ENCODE assay signal across 23 mouse cellular contexts in the genomic region with DNA sequence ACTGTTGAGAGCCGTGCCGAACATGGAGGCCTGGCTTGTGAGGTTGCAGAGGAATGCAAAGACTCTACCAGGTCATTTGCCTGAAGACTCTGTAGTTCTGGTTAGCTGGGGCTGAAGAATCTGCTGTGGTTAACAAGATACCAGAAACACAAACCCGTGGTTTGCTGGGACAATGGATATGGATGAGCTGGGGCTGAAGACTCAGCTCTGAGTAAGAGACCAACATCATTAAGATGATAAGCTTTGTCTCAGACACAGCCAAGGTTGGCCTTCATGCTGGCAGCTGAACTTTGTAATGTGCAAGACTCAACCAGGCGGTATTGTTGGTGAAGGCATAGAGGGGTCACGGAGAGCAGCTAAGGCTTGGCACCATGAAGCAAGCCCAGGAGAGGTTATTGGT. TPM values are rescaled to one million over a fixed set of nuclear protein-coding genes. Genes with fewer than 3 reads are reported as not detected.
"Had no signal": no experiment of that assay in that cellular context is flagged by ENCODE, and none has a peak within 500 bp of the region (broad histone marks: within the 10 kb centered on the region; RNA-seq: fewer than 3 reads in every experiment).

No protein-coding gene starts in this region.

- H3K4me1 ChIP-seq: heart, embryonic 15.5 days; hindbrain, embryonic 13.5 days; intestine, embryonic 15.5 days; liver, embryonic 13.5 days; liver, embryonic 15.5 days had no signal

- DNase-seq: gastrocnemius, postnatal 14 days; gastrocnemius, postnatal 36 days; heart, adult 18-20 months; heart, postnatal 14 days; heart, postnatal 36 days; kidney, adult 18-20 months; kidney, adult 8-10 months; kidney, postnatal 10 days; kidney, postnatal 25 days; left cerebral cortex, postnatal 4 days; liver; liver, embryonic 13.5 days had no signal

- H3K36me3 ChIP-seq: heart, embryonic 10.5 days; heart, embryonic 13.5 days; heart, embryonic 15.5 days; hindbrain, embryonic 13.5 days; intestine, embryonic 15.5 days; limb, embryonic 12.5 days; liver, embryonic 13.5 days; liver, embryonic 15.5 days had no signal

- H3K9me3 ChIP-seq: heart, embryonic 10.5 days; heart, embryonic 13.5 days; heart, embryonic 15.5 days; hindbrain, embryonic 13.5 days; intestine, embryonic 15.5 days; limb, embryonic 12.5 days; liver, embryonic 13.5 days; liver, embryonic 15.5 days had no signal

- H3K4me2 ChIP-seq: heart, embryonic 13.5 days; heart, embryonic 15.5 days; hindbrain, embryonic 13.5 days; intestine, embryonic 15.5 days; limb, embryonic 12.5 days; liver, embryonic 11.5 days; liver, embryonic 13.5 days; liver, embryonic 15.5 days had no signal

- H3K9ac ChIP-seq: heart, embryonic 13.5 days; heart, embryonic 15.5 days; hindbrain, embryonic 13.5 days; intestine, embryonic 15.5 days; limb, embryonic 12.5 days; liver, embryonic 13.5 days; liver, embryonic 15.5 days had no signal

- ATAC-seq: inflammation-experienced regulatory T-cells, adult 6 months; intestine, embryonic 15.5 days; intestine, postnatal 0 days had no signal

- H3K27ac ChIP-seq: heart, embryonic 10.5 days; heart, embryonic 13.5 days; heart, embryonic 15.5 days; hindbrain, embryonic 13.5 days; intestine, embryonic 15.5 days; left cerebral cortex, adult 2 months; limb, embryonic 12.5 days; liver, embryonic 13.5 days; liver, embryonic 15.5 days had no signal

- H3K27me3 ChIP-seq: heart, embryonic 13.5 days; heart, embryonic 15.5 days; hindbrain, embryonic 13.5 days; intestine, embryonic 15.5 days; limb, embryonic 12.5 days; liver, embryonic 13.5 days; liver, embryonic 15.5 days had no signal

- H3K4me3 ChIP-seq: heart, embryonic 10.5 days; heart, embryonic 13.5 days; heart, embryonic 15.5 days; hindbrain, embryonic 13.5 days; intestine, embryonic 15.5 days; left cerebral cortex, adult 2 months; limb, embryonic 12.5 days; liver, embryonic 13.5 days; liver, embryonic 15.5 days had no signal

RNA-seq across cellular contexts. Expression of a gene that starts 18.6 kb away (rescaled TPM):
- polyA plus RNA-seq: inflammation-experienced regulatory T-cells, adult 6 months had no signal
